Mouse (Mus musculus) olfactory bulb, adult 2 months (tissue): ENCODE results near the gene Tent4a. TPM values are rescaled to one million over a fixed set of nuclear protein-coding genes. Genes with fewer than 3 reads are reported as not detected.
A peak's percentile ranks its signal among the peaks of the same experiment; 100 is the strongest.

Experiments used
- H3K27ac ChIP-seq: fragments of 200-500 bp; 2 replicates; pipeline ENCODE4 v1.5.1; 2012; ENCODE audit warnings: low read depth, low read length; ENCODE audit not compliant: insufficient read depth
- H3K4me1 ChIP-seq: fragments of 200-500 bp; 2 replicates; pipeline ENCODE4 v1.6.1; 2012; ENCODE audit warnings: low read length; ENCODE audit not compliant: control insufficient read depth, insufficient read depth
- H3K4me3 ChIP-seq: fragments of 200-500 bp; 2 replicates; pipeline ENCODE4 v1.5.1; 2012; ENCODE audit warnings: mild to moderate bottlenecking, low read depth, low read length, moderate library complexity; ENCODE audit not compliant: insufficient read depth
- CTCF ChIP-seq: fragments of 200-500 bp; IDR thresholded peaks from 2 replicates; pipeline ENCODE4 v1.5.1; 2012; ENCODE audit warnings: low read depth, mild to moderate bottlenecking, low read length, moderate library complexity; ENCODE audit not compliant: insufficient read depth
- POLR2A ChIP-seq: fragments of 200-500 bp; IDR thresholded peaks from 2 replicates; pipeline ENCODE4 v1.6.1; 2012; ENCODE audit warnings: mild to moderate bottlenecking, low read depth, low read length, moderate library complexity; ENCODE audit not compliant: insufficient read depth
- WGBS: fragments of 180-500 bp; shearing (Covaris S2); methylation state at CpG from one replicate; pipeline ENCODE4 v1.1.7; 2018; 5-methylcytosine and 5-hydroxymethylcytosine counted together
- polyA plus RNA-seq: library from polyadenylated mRNA; stranded (reverse); fragments of >200 nt; gene quantifications from 2 replicates; pipeline ENCODE4 v1.2.4, GENCODE M21; 2012; ENCODE audit warnings: low replicate concordance; ENCODE audit not compliant: missing spikeins, insufficient read depth, insufficient read length

Gene Tent4a
- polyA plus RNA-seq, 1 experiment = not detected

DNA sequence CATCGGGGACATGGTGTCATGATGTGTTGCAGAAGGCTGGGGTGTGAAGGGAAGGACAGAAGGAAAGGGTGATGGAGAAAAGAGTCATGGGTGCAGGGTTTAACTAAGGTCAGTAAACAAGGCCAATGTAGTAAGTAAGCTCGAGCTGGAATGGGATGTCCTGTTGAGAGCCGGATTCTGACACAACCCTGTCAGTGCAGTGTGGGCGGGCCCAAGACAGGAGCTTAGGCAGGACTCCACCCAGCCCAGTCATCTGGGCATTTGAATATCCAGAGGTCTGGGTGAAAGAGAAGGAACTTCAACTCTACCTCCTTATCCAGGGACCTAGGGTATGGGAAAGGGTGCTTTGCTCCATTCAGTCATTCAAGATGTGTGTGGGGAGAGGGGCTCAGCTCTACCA is 3.9 kb upstream of the Tent4a start:
- TF ChIP-seq CTCF (no peak), POLR2A (no peak)

DNA sequence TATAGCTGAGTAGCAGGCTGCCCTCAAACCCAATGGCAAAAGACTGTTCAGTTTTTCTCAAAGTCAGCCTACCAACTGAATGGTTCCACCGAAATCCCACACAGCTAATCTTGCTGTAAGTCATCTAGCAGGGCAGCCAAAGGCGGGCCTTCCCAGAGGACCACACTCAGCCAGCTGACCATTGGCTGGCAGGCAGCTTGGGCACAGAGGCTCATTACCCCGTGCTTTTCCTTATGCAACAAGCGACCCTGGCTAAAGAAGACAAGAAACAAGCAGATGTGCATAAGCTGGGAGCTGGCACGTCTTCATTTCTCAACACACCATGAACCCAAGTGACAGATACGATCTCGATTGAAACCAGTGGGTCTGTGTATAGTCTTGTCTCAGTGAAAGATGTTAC is 2.9 kb upstream of the Tent4a start:
- no peak overlapping the region for H3K4me3 ChIP-seq
- H3K27ac ChIP-seq = no peak overlapping the region
- 76% methylated on average over 7 of the region's 7 CpGs for WGBS
- TF ChIP-seq POLR2A = no peak
- no peak for TF ChIP-seq CTCF
- peaks cover 14% of the 10 kb centered on the region for H3K4me1 ChIP-seq

More for the DNA sequence above, 3.9 kb upstream of the Tent4a start:
- WGBS = 45% methylated on average over 4 of the region's 4 CpGs
- Histone ChIP-seq H3K4me1 (peaks cover 20% of the 10 kb centered on the region), H3K27ac (no peak overlapping the region), H3K4me3 (no peak overlapping the region)

DNA sequence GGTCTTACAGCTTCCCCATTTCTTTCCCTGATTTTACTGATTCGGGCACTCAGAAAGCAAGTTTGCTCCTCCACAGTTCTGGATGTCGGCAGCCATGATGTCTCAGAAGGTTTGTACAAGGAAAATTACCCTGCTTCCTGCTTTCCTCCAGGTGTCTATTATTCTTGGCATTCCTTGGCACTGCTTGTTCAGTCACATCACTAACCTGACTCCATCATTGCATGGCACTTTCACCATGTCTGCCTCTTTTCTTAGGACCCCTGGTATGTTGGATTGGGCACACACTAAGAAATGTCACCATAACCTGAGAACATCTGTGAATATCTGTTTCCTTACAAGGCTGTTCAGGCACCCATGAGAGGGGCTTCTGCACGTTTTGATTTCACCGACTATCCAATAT is 1.6 kb upstream of the Tent4a start:
- H3K27ac ChIP-seq = no peak overlapping the region
- WGBS = 72% methylated on average over 4 of the region's 4 CpGs
- no peak overlapping the region for H3K4me3 ChIP-seq
- H3K4me1 ChIP-seq = peaks cover 15% of the 10 kb centered on the region
- no peak for TF ChIP-seq CTCF
- no peak for TF ChIP-seq POLR2A

DNA sequence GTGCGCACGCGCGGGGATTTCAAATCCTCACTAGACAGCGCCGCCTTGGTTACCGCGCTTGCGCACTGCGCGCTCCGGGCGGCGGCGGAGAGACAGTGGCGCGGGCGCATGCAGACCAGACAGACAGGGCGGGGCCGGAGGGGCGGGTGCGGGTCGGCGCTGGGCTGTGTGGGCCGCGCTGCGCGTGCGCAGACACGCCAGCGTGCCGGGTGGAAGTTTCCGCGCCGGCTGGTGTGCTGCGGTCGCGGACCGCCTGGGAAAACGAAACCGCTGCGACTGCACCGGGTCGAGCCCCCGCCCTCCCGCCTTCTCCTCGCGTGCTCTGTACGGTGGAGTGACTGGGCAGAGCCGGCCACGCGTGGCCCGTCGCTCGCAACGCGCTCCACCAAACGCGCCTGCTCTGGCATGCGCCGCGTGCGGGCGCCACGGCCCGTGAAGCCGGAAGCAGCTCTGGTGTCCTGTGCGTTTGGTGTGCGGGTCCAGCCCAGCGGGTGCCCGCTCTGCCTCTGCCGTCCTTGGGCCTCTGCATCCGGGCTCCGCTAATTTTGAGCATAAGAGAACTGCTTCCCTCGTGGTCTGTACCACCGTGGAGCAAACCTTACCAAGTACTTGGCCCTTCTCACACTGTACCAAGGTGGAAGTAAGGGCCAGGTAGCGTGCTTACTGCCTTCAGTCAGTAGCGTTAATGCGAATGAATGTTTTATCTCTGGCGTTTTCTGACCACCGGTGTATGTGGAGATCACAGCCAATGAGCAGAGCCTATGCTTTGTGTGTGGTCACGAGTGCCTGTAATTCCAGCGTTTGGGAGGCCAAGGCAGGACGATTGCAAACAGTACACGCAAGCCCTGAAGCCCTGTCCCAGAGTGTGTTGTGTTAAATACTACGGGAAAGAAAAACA is 486 bp upstream of the Tent4a start:
- Histone ChIP-seq H3K27ac (peak overlapping the region; percentile 72), H3K4me3 (peak overlapping the region; percentile 62), H3K4me1 (peaks cover 26% of the 10 kb centered on the region)
- under 1% methylated on average over 86 of the region's 86 CpGs for WGBS
- TF ChIP-seq POLR2A = peak; percentile 92
- TF ChIP-seq CTCF = no peak

DNA sequence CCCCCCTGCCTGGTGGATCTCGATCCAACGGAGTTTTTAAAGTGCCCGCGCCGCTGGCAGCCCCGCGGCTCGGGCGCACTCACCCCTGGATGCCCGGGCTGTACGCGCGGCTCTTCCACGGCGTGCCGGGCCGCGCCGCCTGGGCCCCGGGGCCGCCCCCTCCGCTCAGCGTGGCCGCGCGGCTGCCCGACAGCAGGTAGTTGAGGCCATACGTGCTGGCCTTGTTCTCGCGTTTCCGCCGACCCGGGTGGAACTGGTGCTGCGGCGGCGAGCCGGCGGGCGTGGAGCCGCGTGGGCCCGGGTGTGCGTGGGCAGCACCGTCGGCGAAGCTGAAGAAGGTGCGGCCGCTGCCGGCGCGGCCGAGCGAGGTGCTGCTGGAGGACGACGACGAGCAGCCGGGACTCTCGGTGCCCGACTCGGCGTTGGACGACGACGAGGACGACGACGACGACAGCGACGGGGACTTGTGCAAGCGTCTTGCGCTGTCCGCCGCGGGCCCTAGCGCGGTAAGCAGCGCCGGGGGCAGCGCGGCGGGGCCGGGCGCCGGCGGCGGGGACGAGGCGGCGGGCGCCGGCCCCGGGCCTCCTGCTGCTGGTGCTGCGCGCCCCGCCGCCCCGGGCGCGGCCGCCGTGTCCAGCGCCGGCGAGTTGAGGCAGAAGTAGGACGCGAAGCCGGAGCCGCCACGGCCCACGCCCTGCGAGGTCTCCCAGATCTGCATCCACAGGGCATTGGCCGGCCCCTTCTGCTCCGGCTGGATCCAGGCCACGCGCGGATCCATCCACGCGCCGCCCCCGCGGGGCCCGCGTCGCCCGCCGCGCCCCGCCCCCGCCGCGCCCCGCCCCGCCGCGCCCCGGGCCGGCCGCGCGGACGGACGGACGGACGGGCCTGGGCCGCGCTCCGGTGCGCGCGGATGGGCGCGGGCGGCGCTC is 748 bp downstream of the Tent4a start, which contains the start of gene Nsun2:
Gene Nsun2, plus strand, starts transcription at position 342 of the 929 bp plus-strand sequence.
- TF ChIP-seq CTCF = no peak
- TF ChIP-seq POLR2A = no peak
- 11% methylated on average over 150 of the region's 155 CpGs for WGBS
- peaks cover 32% of the 10 kb centered on the region for H3K4me1 ChIP-seq
- H3K4me3 ChIP-seq = peak within 1 kb of the TSS; percentile 62
- H3K27ac ChIP-seq = peak within 1 kb of the TSS; percentile 76

- Histone ChIP-seq H3K27ac (no peak overlapping the region; the same call in 1 of the 2 replicates), H3K4me3 (peak overlapping the region; percentile 62), H3K4me1 (peaks cover 36% of the 10 kb centered on the region)
- TF ChIP-seq POLR2A = no peak
- no peak for TF ChIP-seq CTCF
- 4% methylated on average over 9 of the region's 9 CpGs for WGBS
Observed at GRCm38 (mm10) chr13:69532893-69533404, 1.5 kb downstream of the Tent4a start.

DNA sequence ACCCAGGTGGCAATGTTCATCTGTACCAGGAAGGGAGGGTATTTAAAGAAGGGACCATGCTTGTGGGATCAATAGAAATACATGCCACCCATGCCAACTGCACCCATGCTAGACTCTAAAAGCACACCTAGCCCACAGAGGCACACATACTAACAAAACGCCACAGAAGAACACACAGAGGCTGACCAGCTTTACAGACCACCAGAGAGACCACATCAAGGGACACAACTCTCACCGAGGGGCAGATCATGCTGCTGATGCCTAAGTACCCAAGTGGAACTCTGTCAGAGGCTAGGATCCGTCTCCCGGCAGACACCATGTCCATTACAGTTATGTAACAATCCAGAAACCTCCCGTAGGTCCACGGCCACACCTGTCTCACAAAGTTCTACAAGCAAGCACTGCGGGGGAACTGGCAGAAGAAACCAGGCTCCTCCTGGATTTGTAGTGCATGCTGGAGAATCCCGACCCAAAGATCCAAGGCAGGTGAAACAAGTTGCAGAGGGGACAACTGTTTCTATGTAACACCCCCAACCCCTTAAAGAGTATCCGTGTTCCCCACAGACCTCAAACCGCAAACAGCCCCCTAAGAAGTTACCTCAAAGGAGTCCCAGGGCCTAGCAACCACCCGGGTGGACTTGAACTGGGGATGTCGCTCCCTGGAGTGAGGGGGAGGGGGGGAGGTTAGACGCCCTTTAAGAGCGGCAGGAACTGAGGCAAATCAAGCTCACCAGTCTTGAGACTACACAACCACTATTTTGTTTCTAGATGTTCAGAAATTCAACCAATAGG is 2.1 kb downstream of the Tent4a start:
- 9% methylated on average over 14 of the region's 14 CpGs for WGBS
- Histone ChIP-seq H3K4me3 (peak overlapping the region; percentile 52), H3K4me1 (peaks cover 39% of the 10 kb centered on the region), H3K27ac (no peak overlapping the region)
- TF ChIP-seq CTCF (no peak), POLR2A (no peak)

GRCm38 (mm10) chr13:69531431-69531830 is 3.0 kb downstream of the Tent4a start:
- TF ChIP-seq CTCF = no peak
- TF ChIP-seq POLR2A = no peak
- Histone ChIP-seq H3K27ac (no peak overlapping the region), H3K4me3 (peak overlapping the region; percentile 31), H3K4me1 (peaks cover 41% of the 10 kb centered on the region)
- 27% methylated on average over 6 of the region's 6 CpGs for WGBS
